Mouse (Mus musculus): ENCODE results near the gene Ksr1.

Gene Ksr1

DNA sequence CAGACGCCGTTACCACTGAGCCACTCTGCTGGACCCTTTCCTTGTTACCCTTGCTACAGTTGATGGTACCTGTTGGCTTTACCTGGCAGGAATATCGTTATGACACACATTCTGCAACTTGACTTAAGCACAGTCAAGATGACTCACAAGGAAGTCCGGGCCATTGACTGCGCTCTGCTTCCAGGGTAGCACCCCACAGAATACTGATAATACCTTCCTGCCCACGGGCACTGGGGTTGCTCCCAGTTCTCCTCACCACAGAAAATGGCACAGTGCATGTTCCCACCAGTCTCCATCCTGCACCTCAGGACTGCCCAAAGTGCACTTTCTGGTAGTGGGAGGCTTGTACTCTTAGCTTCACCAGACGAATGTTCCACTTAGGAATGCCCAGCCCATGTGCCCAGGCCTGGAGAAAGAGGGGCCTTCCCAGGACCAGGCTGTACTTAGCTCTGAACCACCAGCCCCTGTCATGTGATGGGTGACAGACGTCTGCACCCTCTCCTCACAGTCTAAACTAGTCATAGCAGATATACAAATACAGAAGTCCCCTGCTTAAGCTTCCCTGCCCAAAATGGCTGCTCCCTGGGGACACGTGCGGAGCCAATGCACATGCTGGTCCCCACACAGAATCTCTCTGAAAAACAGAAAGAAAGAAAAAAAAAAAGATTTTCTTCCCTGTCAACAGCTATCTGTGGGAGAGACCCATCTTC, 52.1 kb downstream of the Ksr1 start:
- no peak for DNase-seq (ENCODE audit: low spot score)

DNA sequence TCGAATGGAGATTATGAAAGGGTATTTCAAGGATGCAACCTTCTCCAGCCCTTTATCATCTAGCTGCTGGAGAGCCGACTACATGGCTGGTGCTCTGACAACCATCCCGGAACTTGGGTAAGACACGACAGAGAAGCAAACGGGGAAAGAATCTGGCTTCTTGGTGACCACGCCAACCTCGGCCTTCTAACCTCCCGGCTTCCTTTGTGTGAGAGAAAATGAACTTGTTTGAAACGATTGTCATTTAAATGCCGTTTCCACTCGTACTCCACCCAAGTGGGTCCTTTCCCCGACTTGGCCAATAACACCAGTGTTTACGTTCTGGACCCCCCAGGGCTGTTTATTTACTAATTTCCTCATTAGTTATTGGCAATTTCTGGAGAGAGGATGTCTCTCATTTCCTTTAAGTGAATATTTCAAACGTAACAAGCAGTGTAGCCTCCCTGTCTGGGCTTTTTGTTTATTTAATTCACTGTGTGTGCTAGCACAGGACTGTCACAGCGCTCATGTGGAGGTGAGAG, 52.8 kb downstream of the Ksr1 start:
- DNase-seq (ENCODE audit: low spot score), result no peak

- no peak for DNase-seq (ENCODE audit: low spot score)
These were observed 53.4 kb downstream of the Ksr1 start for GRCm38 (mm10) chr11:79092802-79093201.

DNA sequence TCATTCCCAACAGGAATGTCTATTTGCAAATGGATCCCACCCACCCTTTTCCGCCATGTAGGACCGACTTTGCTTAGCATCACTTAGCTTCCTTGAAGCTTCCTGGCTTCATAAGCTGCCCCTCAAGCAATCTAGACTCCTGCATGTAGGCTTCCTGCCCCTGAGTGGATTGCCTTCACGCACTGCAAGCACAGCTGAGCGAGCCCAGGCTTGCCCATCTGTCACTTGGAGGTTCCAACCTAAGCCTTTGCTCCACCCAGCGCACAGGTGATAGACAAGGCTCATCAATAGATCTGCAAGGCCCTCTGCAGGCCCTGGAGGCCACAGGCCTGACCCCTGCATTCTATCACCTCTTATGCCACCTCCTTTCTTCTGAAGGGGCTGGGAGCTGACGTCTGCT, 54.0 kb downstream of the Ksr1 start:
- DNase-seq (ENCODE audit: low spot score), result no peak

- DNase-seq (ENCODE audit: low spot score), result no peak
These were observed 56.5 kb downstream of the Ksr1 start for GRCm38 (mm10) chr11:79089756-79090155.

- DNase-seq (ENCODE audit: low spot score), result no peak
These were observed 57.2 kb downstream of the Ksr1 start for GRCm38 (mm10) chr11:79089027-79089426.

DNA sequence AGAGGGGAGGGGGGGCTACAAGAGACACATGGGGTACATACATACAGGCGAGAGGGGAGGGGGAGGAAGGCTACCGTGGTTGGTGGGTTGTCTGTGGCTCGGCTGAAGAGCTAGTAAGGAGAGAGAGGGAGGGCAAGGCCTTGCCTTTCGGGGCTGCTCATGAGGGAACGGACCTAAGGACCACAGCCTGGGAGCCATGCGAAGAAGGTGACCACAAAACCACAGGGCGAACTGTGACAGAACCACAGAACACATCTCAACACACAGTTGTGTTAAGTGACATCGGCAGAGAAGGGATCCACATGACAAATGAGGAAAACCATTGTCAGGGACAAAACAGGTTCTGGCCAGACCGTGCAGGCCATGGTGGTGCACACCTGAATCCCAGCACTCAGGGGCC, 57.9 kb downstream of the Ksr1 start:
- no peak for DNase-seq (ENCODE audit: low spot score)

- no peak for DNase-seq (ENCODE audit: low spot score)
These were observed 58.4 kb downstream of the Ksr1 start for GRCm38 (mm10) chr11:79087731-79088311.

DNA sequence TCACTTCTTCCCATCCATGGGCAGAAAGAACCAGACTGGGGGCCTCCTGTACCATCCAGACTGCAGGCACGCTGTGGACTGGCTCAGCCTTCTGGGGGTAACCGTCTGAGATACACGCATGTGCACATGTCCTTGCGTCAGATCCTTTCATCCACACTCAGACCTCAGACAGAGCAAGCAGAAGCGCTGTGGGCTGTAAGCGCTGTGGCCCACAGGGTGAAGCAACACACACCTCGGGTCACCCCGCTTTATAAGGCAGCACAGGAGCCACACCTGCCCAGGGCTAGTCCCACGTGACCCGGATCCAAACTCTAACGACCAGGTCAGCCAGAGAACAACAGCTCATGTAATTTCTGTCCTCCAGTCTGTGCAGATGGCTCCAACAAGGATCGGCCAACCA, 59.4 kb downstream of the Ksr1 start:
- no peak for DNase-seq (ENCODE audit: low spot score)

DNA sequence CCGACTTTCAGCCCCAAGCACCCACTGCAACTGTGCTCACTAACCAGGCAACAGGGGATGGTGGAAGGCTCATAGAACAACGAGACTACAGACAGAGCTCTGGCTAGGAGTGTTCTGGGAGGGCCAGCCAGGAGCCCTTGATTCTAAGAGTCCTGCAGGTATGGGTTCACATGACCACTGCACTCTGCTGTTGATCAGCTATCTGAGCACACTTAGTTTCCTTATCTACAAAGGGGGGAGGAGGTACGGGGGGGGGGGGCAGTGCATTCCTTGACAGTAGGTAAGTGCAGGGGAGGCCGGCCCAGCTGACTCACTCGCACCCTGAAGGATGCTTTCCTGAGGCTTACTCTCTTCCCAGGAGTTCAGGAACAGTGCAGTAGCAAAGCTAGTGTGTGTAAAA, 61.1 kb downstream of the Ksr1 start:
- no peak for DNase-seq (ENCODE audit: low spot score)

GRCm38 (mm10) chr11:79083018-79083441, 63.2 kb downstream of the Ksr1 start:
- no peak for DNase-seq (ENCODE audit: low spot score)

GRCm38 (mm10) chr11:79080965-79081891, 65.0 kb downstream of the Ksr1 start:
- DNase-seq (ENCODE audit: low spot score), result no peak

DNA sequence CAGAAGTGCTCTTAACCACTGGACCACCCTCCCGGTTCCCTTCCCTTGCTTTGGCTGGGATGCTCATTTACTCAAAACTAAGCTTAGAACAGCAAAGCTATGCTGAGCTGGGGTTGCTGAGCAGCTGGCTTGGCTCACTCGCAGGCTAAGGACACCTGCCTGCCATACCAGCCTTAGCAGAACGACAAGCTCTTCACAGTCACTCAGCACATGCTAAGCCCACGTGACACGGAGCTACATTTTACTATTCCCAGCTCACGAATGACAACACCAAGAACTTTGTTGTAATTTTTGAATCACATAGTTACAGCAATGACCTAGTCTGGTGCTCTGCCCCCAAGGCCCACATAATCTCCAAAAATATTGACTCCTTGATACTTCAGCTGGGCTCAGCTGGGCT, 66.1 kb downstream of the Ksr1 start:
- no peak for DNase-seq (ENCODE audit: low spot score)

DNA sequence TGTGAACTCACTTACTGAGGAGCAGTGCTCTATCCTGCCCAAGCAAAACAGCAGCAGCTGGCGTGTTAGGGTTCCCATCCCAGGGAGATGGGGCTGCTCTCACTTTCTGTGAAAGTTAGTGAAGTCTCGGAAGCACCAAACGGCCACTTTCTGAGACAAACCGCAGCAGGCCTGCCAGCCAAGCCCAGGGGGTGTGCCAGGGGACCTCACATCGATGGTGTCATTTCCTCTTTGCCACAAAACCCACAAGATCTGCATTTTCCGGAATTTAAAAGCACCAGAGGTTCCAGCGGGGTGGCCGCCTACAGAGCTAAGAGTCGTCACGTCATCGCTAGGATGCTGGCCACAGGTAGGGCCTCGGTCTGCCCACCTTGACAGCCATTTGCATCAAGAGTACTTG, 69.7 kb downstream of the Ksr1 start:
- DNase-seq (ENCODE audit: low spot score), result peak; percentile 54

GRCm38 (mm10) chr11:79075044-79075443, 71.2 kb downstream of the Ksr1 start:
- no peak for DNase-seq (ENCODE audit: low spot score)

- no peak for DNase-seq (ENCODE audit: low spot score)
These were observed 71.6 kb downstream of the Ksr1 start for GRCm38 (mm10) chr11:79074611-79075010.

DNA sequence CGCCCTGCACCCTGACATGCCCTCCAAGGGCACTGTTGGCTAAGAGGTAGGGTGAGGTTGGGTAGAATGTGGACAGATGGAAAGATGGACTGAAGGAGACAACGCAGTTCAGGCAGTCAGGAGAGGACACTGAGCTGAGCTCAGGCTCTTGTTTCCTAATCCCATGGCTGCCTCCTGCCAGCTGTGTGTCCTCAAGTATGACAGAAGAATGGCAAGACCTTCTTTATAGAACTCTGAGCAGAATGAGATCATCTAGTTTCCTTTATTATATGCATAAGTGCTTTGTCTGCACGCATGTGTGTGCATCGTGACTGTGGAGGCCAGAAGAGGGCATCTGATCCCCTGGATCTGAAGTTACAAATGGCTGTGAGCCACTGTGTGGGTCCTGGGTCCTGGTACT, 72.6 kb downstream of the Ksr1 start:
- no peak for DNase-seq (ENCODE audit: low spot score)

DNA sequence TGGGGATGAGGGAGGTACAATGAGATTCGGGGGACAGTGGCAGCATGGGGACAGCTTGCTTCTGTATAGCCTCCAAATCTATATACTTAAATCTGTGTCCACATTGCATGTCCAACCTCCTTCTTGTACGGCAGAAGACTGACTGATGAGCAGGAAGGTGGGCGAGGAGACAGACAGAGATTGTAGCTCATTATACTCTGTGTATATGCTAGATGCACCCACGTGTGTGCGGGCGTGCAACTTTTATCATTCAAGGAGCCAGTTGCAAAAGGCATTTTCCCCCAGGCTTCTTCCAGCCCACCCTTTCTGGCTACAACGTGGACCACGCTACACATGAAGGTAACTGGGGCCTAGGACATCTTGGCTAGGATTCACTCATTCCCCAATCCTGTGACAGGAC, 74.1 kb downstream of the Ksr1 start:
- no peak for DNase-seq (ENCODE audit: low spot score)

DNA sequence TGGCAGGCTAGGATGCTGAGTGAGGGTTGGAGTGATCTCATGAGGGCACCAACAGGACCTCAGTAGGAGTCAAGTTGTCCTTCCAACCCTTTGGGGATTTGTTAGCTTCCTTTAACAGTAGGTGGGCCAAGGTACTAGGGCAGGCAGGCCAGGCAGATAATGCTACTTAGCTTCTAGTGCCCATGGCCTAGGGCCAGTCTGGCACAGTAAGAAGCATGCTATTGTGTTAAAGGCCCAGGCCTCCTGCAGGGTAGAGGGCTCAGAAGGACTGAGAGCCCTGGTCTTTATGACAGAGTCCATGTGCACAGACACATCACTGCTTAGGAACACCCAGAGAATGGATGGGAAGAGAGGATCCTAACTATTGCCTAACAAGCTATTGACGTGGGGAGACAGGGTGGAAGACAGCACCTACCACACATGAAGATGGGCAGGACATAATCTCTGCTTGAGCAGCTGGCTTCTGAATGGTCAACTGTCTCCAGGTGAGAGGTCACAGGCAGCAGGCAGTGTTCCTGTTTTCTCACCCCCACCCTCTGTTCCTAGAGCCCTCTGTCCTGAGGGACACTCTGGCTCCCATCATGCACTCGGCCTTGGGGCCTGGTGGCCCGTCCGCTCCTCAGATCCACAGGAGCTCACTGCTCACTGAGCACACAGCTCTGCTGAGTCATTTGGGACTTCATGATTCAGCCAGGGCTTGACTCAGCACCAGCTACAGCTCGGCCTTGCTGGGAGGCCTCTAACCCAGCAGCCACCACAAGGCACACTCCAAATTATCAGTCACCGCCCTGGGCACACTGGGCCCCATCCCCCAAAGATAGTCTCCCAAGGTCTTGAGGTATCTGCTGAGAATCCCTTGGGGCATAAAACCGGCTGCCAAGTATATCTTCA, 74.9 kb downstream of the Ksr1 start:
- DNase-seq (ENCODE audit: low spot score), result peak; percentile 40

DNA sequence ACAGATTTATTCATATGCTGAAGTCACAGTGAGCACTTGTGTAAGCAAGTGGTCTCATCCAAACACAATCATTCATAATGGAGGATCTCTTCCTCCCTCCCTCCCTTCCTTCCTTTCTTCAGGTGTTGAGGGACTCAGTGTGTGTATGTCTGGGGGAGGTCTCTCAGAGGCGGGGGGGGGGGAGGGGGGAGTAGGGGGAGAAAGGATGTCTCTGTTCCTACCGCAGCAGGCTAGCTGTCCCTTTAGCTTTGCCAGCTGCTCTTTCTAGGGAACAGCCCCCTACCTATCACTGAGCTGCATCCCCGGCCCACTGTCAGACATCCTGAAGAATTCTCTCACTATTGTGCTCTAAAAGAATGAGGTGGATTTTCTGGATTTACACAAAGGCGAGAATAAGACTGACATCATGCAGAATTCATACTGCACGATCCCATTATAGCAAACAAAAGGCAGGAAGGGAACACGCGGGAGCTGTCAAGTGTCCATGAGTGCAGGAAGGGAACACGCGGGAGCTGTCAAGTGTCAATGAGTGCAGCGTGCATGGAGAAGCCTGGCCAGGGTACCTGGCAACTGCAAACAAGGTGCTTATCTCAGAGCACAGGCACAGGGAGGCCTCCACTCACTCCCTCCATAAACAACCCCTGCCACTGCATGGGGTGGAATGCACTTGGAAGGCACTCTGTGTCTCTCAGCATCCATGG, 76.6 kb downstream of the Ksr1 start:
- no peak for DNase-seq (ENCODE audit: low spot score)

DNA sequence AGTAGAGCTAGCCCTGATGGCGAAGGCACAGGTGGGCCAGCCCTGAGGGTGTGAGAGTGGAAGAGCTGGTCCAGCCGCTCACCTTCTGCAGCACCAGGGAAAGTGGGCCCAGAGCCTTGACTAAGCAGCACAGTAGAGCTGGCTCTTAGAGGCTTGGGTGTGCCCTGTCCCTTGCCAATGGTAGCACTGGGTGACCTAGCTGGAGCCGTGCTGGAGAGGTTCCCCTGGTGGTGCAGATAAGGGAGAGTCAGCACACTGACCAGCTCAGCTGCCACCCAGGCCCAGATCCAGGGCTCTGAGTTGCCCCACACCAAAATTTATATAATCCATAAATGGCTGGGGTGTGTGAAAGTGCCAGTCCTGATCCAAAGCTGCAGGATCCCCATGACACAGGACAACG, 79.0 kb downstream of the Ksr1 start:
- DNase-seq (ENCODE audit: low spot score), result no peak
